Mouse (Mus musculus): Measurements from ENCODE around the gene Ifitm3. TPM values are rescaled to one million over a fixed set of nuclear protein-coding genes. Genes with fewer than 3 reads are reported as not detected.
"Not testable (repeated sequence)": the region's sequence is repeated elsewhere in the genome, so short reads cannot be mapped to it uniquely, and the experiment has no call there.

Gene Ifitm3
- polyA plus RNA-seq, 2 experiments, result 30.8 to 73.5 TPM

GRCm38 (mm10) chr7:141024865-141025838, 14.6 kb upstream of the Ifitm3 start:
- peaks cover 0 to 4% of the 10 kb centered on the region in 2 experiments; a peak in 1 of 4 replicates for H3K4me1 ChIP-seq (replicated peaks; ENCODE audit: control insufficient read depth in 2 of 2, insufficient read depth in 2 of 2, low read length in 1 of 2)
- H3K27me3 ChIP-seq (ENCODE audit: control insufficient read depth, insufficient read depth, low read length), result no peaks in the 10 kb centered on the region
- DNase-seq (ENCODE audit: low read depth in 3 of 3, low spot score in 3 of 3) (no peak), ATAC-seq (ENCODE audit: insufficient read depth) (no peak)
- H3K9ac ChIP-seq (replicated peaks), result no peak overlapping the region
- WGBS (ENCODE audit: insufficient replicate concordance), result 54% methylated on average over 6 of the region's 6 CpGs
- no peak overlapping the region for H3K4me2 ChIP-seq (ENCODE audit: low read depth)
- H3K27ac ChIP-seq, result no peak overlapping the region
- TF ChIP-seq CTCF (IDR thresholded peaks at IDR 0.05; ENCODE audit: low read depth) (no peak), EP300 (IDR thresholded peaks at IDR 0.05; ENCODE audit: low read depth) (no peak)
- no peaks in the 10 kb centered on the region for H3K36me3 ChIP-seq (replicated peaks; ENCODE audit: control insufficient read depth, insufficient read depth, low read depth)
- H3K9me3 ChIP-seq (ENCODE audit: control insufficient read depth, low read length), result no peaks in the 10 kb centered on the region
- no peak overlapping the region for H3K4me3 ChIP-seq (ENCODE audit: insufficient read depth in 1 of 2, low read depth in 2 of 2, low read length in 2 of 2)

GRCm38 (mm10) chr7:141021489-141022449, 11.2 kb upstream of the Ifitm3 start:
- Histone ChIP-seq H3K36me3 (replicated peaks; ENCODE audit: control insufficient read depth, insufficient read depth, low read depth) (no peaks in the 10 kb centered on the region), H3K4me2 (ENCODE audit: low read depth) (no peak overlapping the region), H3K9me3 (ENCODE audit: control insufficient read depth, low read length) (no peaks in the 10 kb centered on the region), H3K4me1 (replicated peaks; ENCODE audit: control insufficient read depth in 2 of 2, insufficient read depth in 2 of 2, low read length in 1 of 2) (peaks cover 0 to 4% of the 10 kb centered on the region in 2 experiments; a peak in 1 of 4 replicates), H3K27ac (no peak overlapping the region), H3K4me3 (ENCODE audit: insufficient read depth in 1 of 2, low read depth in 2 of 2, low read length in 2 of 2) (no peak overlapping the region), H3K9ac (replicated peaks) (no peak overlapping the region), H3K27me3 (ENCODE audit: control insufficient read depth, insufficient read depth, low read length) (no peaks in the 10 kb centered on the region)
- WGBS (ENCODE audit: insufficient replicate concordance), result 56% methylated on average over 14 of the region's 14 CpGs
- DNase-seq (ENCODE audit: low read depth in 3 of 3, low spot score in 3 of 3) (no peak), ATAC-seq (ENCODE audit: insufficient read depth) (no peak)
- TF ChIP-seq CTCF (IDR thresholded peaks at IDR 0.05; ENCODE audit: low read depth) (no peak), EP300 (IDR thresholded peaks at IDR 0.05; ENCODE audit: low read depth) (no peak)

- no peaks in the 10 kb centered on the region for H3K36me3 ChIP-seq (replicated peaks; ENCODE audit: control insufficient read depth, insufficient read depth, low read depth)
- no peaks in the 10 kb centered on the region for H3K27me3 ChIP-seq (ENCODE audit: control insufficient read depth, insufficient read depth, low read length)
- H3K4me3 ChIP-seq (ENCODE audit: insufficient read depth in 1 of 2, low read depth in 2 of 2, low read length in 2 of 2), result no peak overlapping the region
- 67% methylated on average over 5 of the region's 5 CpGs for WGBS (ENCODE audit: insufficient replicate concordance)
- no peaks in the 10 kb centered on the region for H3K9me3 ChIP-seq (ENCODE audit: control insufficient read depth, low read length)
- H3K27ac ChIP-seq, result no peak overlapping the region
- TF ChIP-seq CTCF (IDR thresholded peaks at IDR 0.05; ENCODE audit: low read depth) (no peak), EP300 (IDR thresholded peaks at IDR 0.05; ENCODE audit: low read depth) (no peak)
- DNase-seq (ENCODE audit: low read depth in 3 of 3, low spot score in 3 of 3), result no peak
- no peak for ATAC-seq (ENCODE audit: insufficient read depth)
- H3K4me2 ChIP-seq (ENCODE audit: low read depth), result no peak overlapping the region
- 0 out of 4 replicates have a peak, but pooled peaks cover 0 to 2% of the 10 kb centered on the region in 2 experiments for H3K4me1 ChIP-seq (replicated peaks; ENCODE audit: control insufficient read depth in 2 of 2, insufficient read depth in 2 of 2, low read length in 1 of 2)
- H3K9ac ChIP-seq (replicated peaks), result no peak overlapping the region
Measured at GRCm38 (mm10) chr7:141019028-141019427, 8.5 kb upstream of the Ifitm3 start.

GRCm38 (mm10) chr7:141017824-141018223, 7.3 kb upstream of the Ifitm3 start, which contains the start of gene Ifitm6:
Gene Ifitm6, minus strand, starts transcription at chr7:141017924.
- ATAC-seq (ENCODE audit: insufficient read depth); H3K9me3 ChIP-seq (ENCODE audit: control insufficient read depth, low read length); H3K36me3 ChIP-seq (replicated peaks; ENCODE audit: control insufficient read depth, insufficient read depth, low read depth); H3K9ac ChIP-seq (replicated peaks); H3K27me3 ChIP-seq (ENCODE audit: control insufficient read depth, insufficient read depth, low read length); H3K27ac ChIP-seq; H3K4me1 ChIP-seq (replicated peaks; ENCODE audit: control insufficient read depth in 2 of 2, insufficient read depth in 2 of 2, low read length in 1 of 2); H3K4me2 ChIP-seq (ENCODE audit: low read depth); DNase-seq (ENCODE audit: low read depth in 3 of 3, low spot score in 3 of 3); H3K4me3 ChIP-seq (ENCODE audit: insufficient read depth in 1 of 2, low read depth in 2 of 2, low read length in 2 of 2): not testable (repeated sequence)
- WGBS (ENCODE audit: insufficient replicate concordance), result 64% methylated on average over 1 of the region's 1 CpGs

Data from liver, embryonic 14.5 days (tissue).